Mouse (Mus musculus) heart, postnatal 14 days (tissue): ENCODE results near the gene Igf2bp3. TPM values are rescaled to one million over a fixed set of nuclear protein-coding genes. Genes with fewer than 3 reads are reported as not detected.

Experiments used
- DNase-seq, 2 experiments: peaks; one replicate each; pipeline ENCODE4 v3.0.0; 2021 to 2022
- intact Hi-C: fragments of 180-260 bp; cut with DNase I; formaldehyde crosslinking; loops from one replicate; pipeline ENCODE4 v1.15.1; 2025
- total RNA-seq, 2 experiments: library from RNA; stranded (reverse); gene quantifications; 2 replicates each; pipeline ENCODE4 v1.2.3; 2021

The Igf2bp3 gene
- total RNA-seq, 2 experiments from 2014 or later, result 0.93 to 1.6 TPM

GRCm38 (mm10) chr6:49194536-49194935 lies 20.2 kb downstream of the Igf2bp3 start:
- no peak for DNase-seq
- intact Hi-C loops, result no loop called here

- no peak for DNase-seq
- intact Hi-C loops, result loop anchor here (5.0 kb wide), 1 partner anchor 132 kb away; no protein-coding TSS in a partner anchor
These were observed 25.4 kb downstream of the Igf2bp3 start for GRCm38 (mm10) chr6:49189363-49189762.

GRCm38 (mm10) chr6:49187299-49187698 lies 27.5 kb downstream of the Igf2bp3 start:
- DNase-seq, result no peak
- intact Hi-C loops, result loop anchor here (5.0 kb wide), 1 partner anchor 130 kb away; no protein-coding TSS in a partner anchor

GRCm38 (mm10) chr6:49176018-49176417 lies 38.7 kb downstream of the Igf2bp3 start:
- no peak for DNase-seq
- intact Hi-C loops, result no loop called here

GRCm38 (mm10) chr6:49174616-49175015 lies 40.1 kb downstream of the Igf2bp3 start:
- no peak for DNase-seq
- intact Hi-C loops, result no loop called here

- DNase-seq, result no peak
- intact Hi-C loops, result no loop called here
These were observed 41.1 kb downstream of the Igf2bp3 start for GRCm38 (mm10) chr6:49173674-49174073.

- no peak for DNase-seq
- intact Hi-C loops, result no loop called here
These were observed 41.5 kb downstream of the Igf2bp3 start for GRCm38 (mm10) chr6:49173265-49173664.

GRCm38 (mm10) chr6:49171216-49171615 lies 43.5 kb downstream of the Igf2bp3 start:
- DNase-seq, result peak in 1 of 2 experiments; percentile 6
- intact Hi-C loops, result no loop called here

GRCm38 (mm10) chr6:49168648-49169047 lies 46.1 kb downstream of the Igf2bp3 start:
- intact Hi-C loops, result no loop called here
- no peak for DNase-seq

GRCm38 (mm10) chr6:49167406-49167805 lies 47.4 kb downstream of the Igf2bp3 start:
- DNase-seq, result no peak
- intact Hi-C loops, result no loop called here

GRCm38 (mm10) chr6:49166318-49166717 lies 48.4 kb downstream of the Igf2bp3 start:
- intact Hi-C loops, result no loop called here
- no peak for DNase-seq

GRCm38 (mm10) chr6:49165855-49166254 lies 48.9 kb downstream of the Igf2bp3 start:
- intact Hi-C loops, result no loop called here
- DNase-seq, result no peak

GRCm38 (mm10) chr6:49165101-49165500 lies 49.7 kb downstream of the Igf2bp3 start:
- intact Hi-C loops, result no loop called here
- no peak for DNase-seq

- no peak for DNase-seq
- intact Hi-C loops, result no loop called here
These were observed 50.1 kb downstream of the Igf2bp3 start for GRCm38 (mm10) chr6:49164701-49165100.

GRCm38 (mm10) chr6:49159971-49160370 lies 54.8 kb downstream of the Igf2bp3 start:
- intact Hi-C loops, result no loop called here
- no peak for DNase-seq

- intact Hi-C loops, result no loop called here
- no peak for DNase-seq
These were observed 58.0 kb downstream of the Igf2bp3 start for GRCm38 (mm10) chr6:49156826-49157175.

GRCm38 (mm10) chr6:49156170-49156825 lies 58.5 kb downstream of the Igf2bp3 start:
- DNase-seq, result no peak
- intact Hi-C loops, result no loop called here

GRCm38 (mm10) chr6:49151465-49151864 lies 63.3 kb downstream of the Igf2bp3 start:
- intact Hi-C loops, result no loop called here
- no peak for DNase-seq

GRCm38 (mm10) chr6:49150349-49151229 lies 64.2 kb downstream of the Igf2bp3 start:
- no peak for DNase-seq
- intact Hi-C loops, result no loop called here

- no peak for DNase-seq
- intact Hi-C loops, result no loop called here
These were observed 65.4 kb downstream of the Igf2bp3 start for GRCm38 (mm10) chr6:49149202-49149930.

- intact Hi-C loops, result no loop called here
- DNase-seq, result no peak
These were observed 66.0 kb downstream of the Igf2bp3 start for GRCm38 (mm10) chr6:49148781-49149180.
